23 mouse cellular contexts compared by ENCODE assay signal in the genomic region with DNA sequence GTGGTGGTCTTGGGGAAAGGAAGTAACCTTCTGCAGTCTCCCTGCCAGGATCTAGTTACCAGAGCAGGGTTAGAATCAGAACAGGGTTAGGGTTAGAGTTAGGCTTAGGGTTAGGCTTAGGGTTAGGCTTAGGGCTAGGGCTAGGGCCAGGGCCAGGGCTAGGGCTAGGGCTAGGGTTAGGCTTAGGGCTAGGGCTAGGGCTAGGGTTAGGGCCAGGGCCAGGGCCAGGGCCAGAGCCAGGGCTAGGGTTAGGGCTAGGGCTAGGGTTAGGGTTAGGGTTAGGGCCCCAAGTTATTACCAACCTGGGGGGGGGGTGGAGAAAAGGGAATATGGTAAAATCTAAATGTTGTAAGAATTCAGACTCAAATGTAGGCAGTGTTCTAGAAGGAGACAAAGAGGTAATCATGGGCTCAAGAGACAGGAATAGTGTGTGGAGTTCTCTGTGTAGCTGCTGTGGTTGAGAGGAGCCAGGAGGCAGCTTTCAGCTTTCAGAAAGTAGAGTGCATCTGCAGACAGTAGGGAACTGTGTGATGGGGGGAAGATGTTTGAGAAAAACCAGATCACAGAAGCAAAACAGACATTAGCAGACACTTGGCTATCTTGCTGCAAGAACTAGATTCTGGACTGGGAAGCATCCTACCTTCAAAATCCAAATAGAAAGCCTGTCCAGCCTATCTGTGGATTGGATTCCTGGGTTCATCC.
DNase-seq lines count a peak whose midpoint lies in the region; ATAC-seq and TF ChIP-seq lines count a peak whose summit lies in the region.
"Had no signal": no experiment of that assay in that cellular context is flagged by ENCODE, and none has a peak within 500 bp of the region (broad histone marks: within the 10 kb centered on the region; RNA-seq: fewer than 3 reads in every experiment).

No protein-coding gene starts in this region.

- intact Hi-C loops in gastrocnemius, postnatal 14 days (cut with DNase I; ENCODE audit: low total_unique reads): no loop called here

- TF ChIP-seq CTCF in liver, adult 2 months (IDR thresholded peaks at IDR 0.05; ENCODE audit: low read depth, low read length): no peak

- H3K27me3 ChIP-seq in heart, embryonic 11.5 days (ENCODE audit: control insufficient read depth, insufficient read depth, low read length): no peaks in the 10 kb centered on the region
- no peaks in the 10 kb centered on the region for H3K27me3 ChIP-seq in liver, adult 2 months (ENCODE audit: control insufficient read depth, insufficient read depth, low read length)
- no peaks in the 10 kb centered on the region for H3K27me3 ChIP-seq in limb, embryonic 10.5 days (ENCODE audit: low read depth, poor library complexity, severe bottlenecking)
- H3K27me3 ChIP-seq: hindbrain, embryonic 13.5 days; liver, embryonic 13.5 days had no signal

- H3K27ac ChIP-seq in heart, embryonic 11.5 days (ENCODE audit: low read depth, low read length): no peak overlapping the region
- no peak overlapping the region; the same call in 1 of the 2 replicates for H3K27ac ChIP-seq in liver, adult 2 months (replicated peaks; ENCODE audit: insufficient read depth, low read depth, low read length)
- H3K27ac ChIP-seq in limb, embryonic 10.5 days: peak overlapping the region; percentile 62
- H3K27ac ChIP-seq: forebrain, embryonic 10.5 days; hindbrain, embryonic 13.5 days; liver, embryonic 13.5 days had no signal

- TF ChIP-seq POLR2A in liver, adult 2 months (IDR thresholded peaks at IDR 0.05; ENCODE audit: extremely low read depth, insufficient read depth, low read length): no peak

- no peaks in the 10 kb centered on the region for H3K9me3 ChIP-seq in heart, embryonic 11.5 days (replicated peaks; ENCODE audit: control insufficient read depth, low read length)
- no peaks in the 10 kb centered on the region for H3K9me3 ChIP-seq in limb, embryonic 10.5 days (replicated peaks)
- H3K9me3 ChIP-seq: forebrain, embryonic 10.5 days; hindbrain, embryonic 13.5 days; liver, embryonic 13.5 days had no signal

- ATAC-seq in heart, embryonic 11.5 days (replicated peaks; ENCODE audit: insufficient number of reproducible peaks, low FRiP score, low TSS enrichment): 0 out of 2 replicates have a peak, but pooled peaks have one; percentile 52
- ATAC-seq: forebrain, embryonic 16.5 days; inflammation-experienced regulatory T-cells, adult 6 months had no signal

- peaks cover 10% of the 10 kb centered on the region for H3K4me1 ChIP-seq in heart, embryonic 11.5 days (ENCODE audit: control insufficient read depth, insufficient read depth, low read length)
- no peaks in the 10 kb centered on the region for H3K4me1 ChIP-seq in liver, adult 2 months (ENCODE audit: control insufficient read depth, insufficient read depth, low read length)
- peaks cover 7% of the 10 kb centered on the region; the same call in 1 of the 2 replicates for H3K4me1 ChIP-seq in limb, embryonic 10.5 days
- H3K4me1 ChIP-seq: forebrain, embryonic 10.5 days had no signal

- no peak for DNase-seq in heart, adult 8-10 months (ENCODE audit: low spot score)
- DNase-seq in liver, adult 2 months (ENCODE audit: extremely low read depth, low read depth, low spot score): peak; percentile 1
- no peak for DNase-seq in liver
- DNase-seq in limb, embryonic 10.5 days (ENCODE audit: low spot score): no peak
- no peak for DNase-seq in right cerebral cortex, adult 18-20 months
- DNase-seq in gastrocnemius, postnatal 14 days: no peak
- DNase-seq: adrenal gland, postnatal 25 days; cerebellum, adult 9-10 months; gastrocnemius, postnatal 10 days; heart, adult 2 months; heart, postnatal 14 days; liver, embryonic 13.5 days; lung, postnatal 4 days; midbrain, embryonic 14.5 days; right cerebral cortex, postnatal 14 days; thymus, adult 18-20 months; thymus, postnatal 36 days had no signal

- no peak overlapping the region for H3K4me2 ChIP-seq in heart, embryonic 11.5 days
- H3K4me2 ChIP-seq: hindbrain, embryonic 13.5 days; liver, embryonic 13.5 days; lung, embryonic 14.5 days had no signal

- no peaks in the 10 kb centered on the region for H3K79me2 ChIP-seq in liver, adult 2 months (ENCODE audit: control insufficient read depth, insufficient read depth, low read length)

- no peak overlapping the region for H3K9ac ChIP-seq in heart, embryonic 11.5 days (ENCODE audit: low read depth, low read length)
- no peak overlapping the region for H3K9ac ChIP-seq in liver, adult 2 months (ENCODE audit: low read depth, low read length)
- H3K9ac ChIP-seq: hindbrain, embryonic 13.5 days; liver, embryonic 13.5 days; lung, embryonic 14.5 days had no signal

- no peaks in the 10 kb centered on the region for H3K36me3 ChIP-seq in heart, embryonic 11.5 days (ENCODE audit: control insufficient read depth, insufficient read depth, low read length)
- no peaks in the 10 kb centered on the region for H3K36me3 ChIP-seq in liver, adult 2 months (ENCODE audit: control insufficient read depth, insufficient read depth, low read length)
- no peaks in the 10 kb centered on the region for H3K36me3 ChIP-seq in limb, embryonic 10.5 days
- H3K36me3 ChIP-seq: forebrain, embryonic 10.5 days; hindbrain, embryonic 13.5 days; liver, embryonic 13.5 days had no signal

- H3K4me3 ChIP-seq in heart, embryonic 11.5 days (ENCODE audit: low read depth, low read length): no peak overlapping the region
- H3K4me3 ChIP-seq in liver, adult 2 months (ENCODE audit: insufficient read depth, low read depth, low read length): no peak overlapping the region
- no peak overlapping the region for H3K4me3 ChIP-seq in limb, embryonic 10.5 days
- H3K4me3 ChIP-seq: forebrain, embryonic 10.5 days; heart, adult 2 months; hindbrain, embryonic 13.5 days; liver, embryonic 13.5 days had no signal
